Mouse (Mus musculus): Measurements from ENCODE around the gene Pbrm1. TPM values are rescaled to one million over a fixed set of nuclear protein-coding genes. Genes with fewer than 3 reads are reported as not detected.

The Pbrm1 gene
- polyA plus RNA-seq, 1 experiment = 15.5 TPM

- Histone ChIP-seq H3K4me3 (ENCODE audit: insufficient read depth, low read length) (no peak overlapping the region), H3K27ac (ENCODE audit: insufficient read depth, low read length) (no peak overlapping the region), H3K4me1 (ENCODE audit: control insufficient read depth, insufficient read depth, low read length) (no peaks in the 10 kb centered on the region)
- TF ChIP-seq POLR2A (IDR thresholded peaks at IDR 0.05; ENCODE audit: extremely low read depth, insufficient read depth, low read length) (no peak), CTCF (IDR thresholded peaks at IDR 0.05; ENCODE audit: extremely low read depth, insufficient read depth, low read length) (no peak)
Measured at GRCm38 (mm10) chr14:31011588-31011987, 7.3 kb upstream of the Pbrm1 start.

GRCm38 (mm10) chr14:31013928-31014327 is 5.0 kb upstream of the Pbrm1 start:
- TF ChIP-seq POLR2A (IDR thresholded peaks at IDR 0.05; ENCODE audit: extremely low read depth, insufficient read depth, low read length) (no peak), CTCF (IDR thresholded peaks at IDR 0.05; ENCODE audit: extremely low read depth, insufficient read depth, low read length) (no peak)
- no peak overlapping the region for H3K4me3 ChIP-seq (ENCODE audit: insufficient read depth, low read length)
- no peak overlapping the region for H3K27ac ChIP-seq (ENCODE audit: insufficient read depth, low read length)
- no peaks in the 10 kb centered on the region; the same call in 1 of the 2 replicates for H3K4me1 ChIP-seq (ENCODE audit: control insufficient read depth, insufficient read depth, low read length)

DNA sequence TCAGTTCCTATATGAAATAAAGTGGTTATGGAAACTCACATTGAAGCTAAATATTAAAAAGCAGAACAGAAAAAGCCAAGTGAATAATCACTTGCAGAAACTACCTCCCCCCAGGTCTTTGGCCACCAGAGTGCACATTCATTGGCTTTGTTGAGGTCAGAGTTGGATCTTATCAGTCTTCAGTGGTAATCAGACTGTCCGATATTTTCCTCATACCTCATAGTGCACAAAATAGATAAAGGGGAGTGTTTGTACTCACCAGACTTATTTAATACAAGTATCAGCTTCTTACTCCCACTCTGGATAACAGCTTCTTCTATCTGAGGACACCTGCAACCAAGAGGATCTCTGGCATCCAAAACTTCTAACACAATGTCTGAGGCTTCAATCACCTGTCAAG is 2.9 kb upstream of the Pbrm1 start:
- TF ChIP-seq CTCF (IDR thresholded peaks at IDR 0.05; ENCODE audit: extremely low read depth, insufficient read depth, low read length) = no peak
- TF ChIP-seq POLR2A (IDR thresholded peaks at IDR 0.05; ENCODE audit: extremely low read depth, insufficient read depth, low read length) = no peak
- H3K4me1 ChIP-seq (ENCODE audit: control insufficient read depth, insufficient read depth, low read length) = peaks cover 2% of the 10 kb centered on the region
- H3K4me3 ChIP-seq (ENCODE audit: insufficient read depth, low read length) = no peak overlapping the region
- no peak overlapping the region for H3K27ac ChIP-seq (ENCODE audit: insufficient read depth, low read length)

DNA sequence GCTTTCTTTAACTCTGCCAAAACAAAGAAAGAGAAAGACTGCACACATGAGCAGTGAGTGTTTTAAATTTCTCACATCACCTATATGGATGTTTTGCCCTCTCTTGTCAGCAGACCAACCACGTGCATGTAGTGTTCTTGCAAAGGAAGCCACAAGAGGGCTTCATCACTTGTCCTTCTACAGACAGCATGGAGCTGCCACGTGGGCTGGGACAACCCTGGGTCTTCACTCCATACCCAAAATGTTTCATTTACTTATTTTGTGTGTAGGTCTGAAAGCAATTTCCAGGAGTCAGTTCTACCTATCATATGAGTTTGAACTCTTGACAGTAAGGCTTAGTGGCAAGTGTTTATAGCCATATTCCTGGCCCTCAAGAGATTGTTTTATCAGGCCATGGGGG is 1.1 kb upstream of the Pbrm1 start:
- Histone ChIP-seq H3K4me1 (ENCODE audit: control insufficient read depth, insufficient read depth, low read length) (peaks cover 2% of the 10 kb centered on the region), H3K4me3 (ENCODE audit: insufficient read depth, low read length) (peak overlapping the region; percentile 45), H3K27ac (ENCODE audit: insufficient read depth, low read length) (no peak overlapping the region)
- TF ChIP-seq POLR2A (IDR thresholded peaks at IDR 0.05; ENCODE audit: extremely low read depth, insufficient read depth, low read length) (no peak), CTCF (IDR thresholded peaks at IDR 0.05; ENCODE audit: extremely low read depth, insufficient read depth, low read length) (no peak)

DNA sequence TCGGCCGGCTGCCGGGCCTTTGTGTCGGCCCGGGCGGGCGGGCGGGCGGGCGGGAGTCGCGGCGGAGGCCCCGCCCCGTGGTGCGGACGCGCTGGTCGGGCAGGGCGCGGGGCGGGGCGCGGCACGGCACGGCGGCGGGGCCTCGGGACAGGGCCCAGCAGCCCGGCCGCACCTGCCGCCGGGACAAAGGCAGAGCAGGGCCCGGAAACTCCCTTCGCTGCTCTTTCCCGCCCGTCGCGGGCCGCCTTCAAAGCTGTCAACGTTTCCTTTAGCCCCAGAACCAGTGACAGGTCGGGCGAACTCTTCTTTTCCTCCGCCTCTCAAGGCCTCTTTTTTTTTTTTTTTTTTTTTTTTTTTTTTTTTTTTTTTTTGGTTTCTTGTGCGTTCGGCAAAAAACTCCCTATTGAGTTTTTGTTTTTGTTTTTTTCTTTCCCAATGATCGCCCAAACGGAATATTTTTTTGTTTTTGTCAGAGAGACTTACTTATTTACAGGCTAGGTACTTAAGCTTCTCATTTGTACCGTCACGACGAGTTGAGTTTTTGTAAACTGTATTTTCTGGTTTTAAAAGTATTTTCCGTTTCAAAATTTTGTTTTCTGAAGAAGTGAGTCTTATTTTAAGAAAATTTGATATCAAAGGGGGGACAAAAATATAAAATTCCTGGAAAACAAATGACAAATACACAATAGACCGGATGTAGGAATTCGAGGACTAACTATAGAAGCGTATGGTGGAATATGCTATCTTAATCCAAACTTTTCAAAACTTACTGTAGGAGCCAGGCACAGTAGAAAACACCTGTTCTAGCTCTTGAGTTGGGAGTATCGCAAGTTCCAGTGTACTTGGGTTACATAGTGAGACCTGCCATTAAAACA is 630 bp downstream of the Pbrm1 start:
- Histone ChIP-seq H3K4me1 (ENCODE audit: control insufficient read depth, insufficient read depth, low read length) (peaks cover 2% of the 10 kb centered on the region), H3K27ac (ENCODE audit: insufficient read depth, low read length) (no peak overlapping the region), H3K4me3 (ENCODE audit: insufficient read depth, low read length) (peak overlapping the region; percentile 45)
- TF ChIP-seq POLR2A (IDR thresholded peaks at IDR 0.05; ENCODE audit: extremely low read depth, insufficient read depth, low read length) = no peak
- no peak for TF ChIP-seq CTCF (IDR thresholded peaks at IDR 0.05; ENCODE audit: extremely low read depth, insufficient read depth, low read length)

GRCm38 (mm10) chr14:31022579-31022978 is 3.6 kb downstream of the Pbrm1 start:
- no peak for TF ChIP-seq CTCF (IDR thresholded peaks at IDR 0.05; ENCODE audit: extremely low read depth, insufficient read depth, low read length)
- TF ChIP-seq POLR2A (IDR thresholded peaks at IDR 0.05; ENCODE audit: extremely low read depth, insufficient read depth, low read length) = no peak
- Histone ChIP-seq H3K4me1 (ENCODE audit: control insufficient read depth, insufficient read depth, low read length) (peaks cover 2% of the 10 kb centered on the region), H3K4me3 (ENCODE audit: insufficient read depth, low read length) (no peak overlapping the region)

GRCm38 (mm10) chr14:31025785-31026184 is 6.8 kb downstream of the Pbrm1 start:
- no peak overlapping the region for H3K27ac ChIP-seq (ENCODE audit: insufficient read depth, low read length)
- no peaks in the 10 kb centered on the region for H3K4me1 ChIP-seq (ENCODE audit: control insufficient read depth, insufficient read depth, low read length)
- no peak overlapping the region for H3K4me3 ChIP-seq (ENCODE audit: insufficient read depth, low read length)
- no peak for TF ChIP-seq CTCF (IDR thresholded peaks at IDR 0.05; ENCODE audit: extremely low read depth, insufficient read depth, low read length)
- no peak for TF ChIP-seq POLR2A (IDR thresholded peaks at IDR 0.05; ENCODE audit: extremely low read depth, insufficient read depth, low read length)

More at GRCm38 (mm10) chr14:31022579-31022978, 3.6 kb downstream of the Pbrm1 start:
- no peak overlapping the region for H3K27ac ChIP-seq (ENCODE audit: insufficient read depth, low read length)

DNA sequence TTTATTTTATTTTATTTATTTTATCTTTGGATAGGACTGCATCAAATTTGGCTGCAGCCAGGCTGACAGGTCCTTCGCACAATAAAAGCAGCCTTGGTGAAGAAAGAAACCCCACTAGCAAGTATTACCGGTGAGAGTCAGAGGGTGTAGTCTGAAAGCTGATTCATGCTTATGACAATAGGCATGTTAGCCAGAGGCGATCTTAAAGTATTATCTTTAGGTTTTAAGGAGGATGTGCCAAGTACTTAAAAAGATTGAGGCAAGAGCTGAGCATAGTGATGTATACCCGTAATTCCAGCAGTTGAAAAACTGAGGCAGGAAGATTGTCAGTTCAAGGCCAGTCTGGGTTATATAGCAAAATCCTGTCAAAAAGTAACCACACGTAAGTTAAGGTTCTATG is 26.4 kb downstream of the Pbrm1 start:
- Histone ChIP-seq H3K27ac (ENCODE audit: insufficient read depth, low read length) (no peak overlapping the region), H3K4me3 (ENCODE audit: insufficient read depth, low read length) (no peak overlapping the region), H3K4me1 (ENCODE audit: control insufficient read depth, insufficient read depth, low read length) (no peaks in the 10 kb centered on the region)
- TF ChIP-seq POLR2A (IDR thresholded peaks at IDR 0.05; ENCODE audit: extremely low read depth, insufficient read depth, low read length) (no peak), CTCF (IDR thresholded peaks at IDR 0.05; ENCODE audit: extremely low read depth, insufficient read depth, low read length) (no peak)

DNA sequence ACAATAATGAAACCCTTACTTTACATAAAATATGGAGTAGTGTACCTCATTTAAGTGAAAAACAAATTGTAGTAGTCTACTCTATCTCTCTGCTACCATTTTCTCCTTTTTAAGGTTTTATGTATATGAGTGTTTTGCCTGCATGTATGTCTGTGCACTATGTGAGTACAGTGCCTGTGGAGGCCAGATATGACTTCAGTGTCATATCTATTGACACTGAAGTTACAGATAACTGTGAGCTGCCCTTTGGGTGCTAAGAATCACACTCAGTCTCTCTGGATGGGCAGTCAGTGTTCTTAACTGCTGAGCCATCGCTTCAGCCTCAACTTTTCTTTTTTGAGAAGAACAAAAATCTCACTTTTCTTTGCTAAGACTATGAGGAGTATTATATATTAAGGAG is 26.9 kb downstream of the Pbrm1 start:
- H3K4me1 ChIP-seq (ENCODE audit: control insufficient read depth, insufficient read depth, low read length) = no peaks in the 10 kb centered on the region
- H3K27ac ChIP-seq (ENCODE audit: insufficient read depth, low read length) = no peak overlapping the region
- TF ChIP-seq POLR2A (IDR thresholded peaks at IDR 0.05; ENCODE audit: extremely low read depth, insufficient read depth, low read length) (no peak), CTCF (IDR thresholded peaks at IDR 0.05; ENCODE audit: extremely low read depth, insufficient read depth, low read length) (no peak)
- H3K4me3 ChIP-seq (ENCODE audit: insufficient read depth, low read length) = no peak overlapping the region

DNA sequence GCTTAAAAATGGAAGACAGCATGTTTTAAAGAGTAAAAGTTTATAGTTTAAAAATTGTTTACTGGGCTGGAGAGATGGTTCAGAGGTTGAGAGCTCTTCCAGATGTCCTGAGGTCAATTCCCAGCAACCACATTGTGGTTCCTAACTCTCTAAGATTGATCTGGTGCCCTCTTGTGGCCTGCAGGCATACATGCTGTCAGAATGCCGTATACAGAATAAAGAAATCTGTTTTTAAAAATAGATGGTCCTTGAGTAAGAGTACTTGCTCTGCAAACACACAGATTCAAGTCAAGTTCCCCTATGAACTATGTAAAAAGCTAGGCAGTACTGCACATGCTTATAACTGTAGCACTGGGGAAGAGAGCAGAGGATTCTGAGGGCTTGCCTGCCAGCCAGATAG is 43.3 kb downstream of the Pbrm1 start:
- no peak overlapping the region for H3K4me3 ChIP-seq (ENCODE audit: insufficient read depth, low read length)
- 0 out of 2 replicates have a peak, but pooled peaks have one; percentile 8 for TF ChIP-seq CTCF (IDR thresholded peaks at IDR 0.05; ENCODE audit: extremely low read depth, insufficient read depth, low read length)
- TF ChIP-seq POLR2A (IDR thresholded peaks at IDR 0.05; ENCODE audit: extremely low read depth, insufficient read depth, low read length) = no peak
- no peak overlapping the region for H3K27ac ChIP-seq (ENCODE audit: insufficient read depth, low read length)
- no peaks in the 10 kb centered on the region for H3K4me1 ChIP-seq (ENCODE audit: control insufficient read depth, insufficient read depth, low read length)
